Mouse (Mus musculus) cortical plate, adult 2 months (tissue): ENCODE data around the gene Rnf34.

ENCODE experiments used
- CTCF ChIP-seq: fragments of 200-500 bp; IDR thresholded peaks from 2 replicates; pipeline ENCODE4 v1.5.1; 2011; ENCODE audit warnings: mild to moderate bottlenecking, control low read depth, low read length; ENCODE audit not compliant: insufficient read depth; ENCODE audit errors: extremely low read depth
- POLR2A ChIP-seq: fragments of 200-500 bp; IDR thresholded peaks from 2 replicates; pipeline ENCODE4 v1.6.1; 2011; ENCODE audit warnings: mild to moderate bottlenecking, low read length, control low read depth; ENCODE audit not compliant: insufficient read depth; ENCODE audit errors: extremely low read depth

- TF ChIP-seq POLR2A = no peak
- no peak for TF ChIP-seq CTCF
Measured at GRCm38 (mm10) chr5:122901666-122902065, 51.8 kb downstream of the Rnf34 start.
